Mouse (Mus musculus) cerebellum, adult 9-10 months (tissue): ENCODE data around the gene Ubqln4.
A peak's percentile ranks its signal among the peaks of the same experiment; 100 is the strongest.

Source experiments
- DNase-seq: peaks from one replicate; pipeline ENCODE4 v3.0.0; 2022

Gene Ubqln4

DNA sequence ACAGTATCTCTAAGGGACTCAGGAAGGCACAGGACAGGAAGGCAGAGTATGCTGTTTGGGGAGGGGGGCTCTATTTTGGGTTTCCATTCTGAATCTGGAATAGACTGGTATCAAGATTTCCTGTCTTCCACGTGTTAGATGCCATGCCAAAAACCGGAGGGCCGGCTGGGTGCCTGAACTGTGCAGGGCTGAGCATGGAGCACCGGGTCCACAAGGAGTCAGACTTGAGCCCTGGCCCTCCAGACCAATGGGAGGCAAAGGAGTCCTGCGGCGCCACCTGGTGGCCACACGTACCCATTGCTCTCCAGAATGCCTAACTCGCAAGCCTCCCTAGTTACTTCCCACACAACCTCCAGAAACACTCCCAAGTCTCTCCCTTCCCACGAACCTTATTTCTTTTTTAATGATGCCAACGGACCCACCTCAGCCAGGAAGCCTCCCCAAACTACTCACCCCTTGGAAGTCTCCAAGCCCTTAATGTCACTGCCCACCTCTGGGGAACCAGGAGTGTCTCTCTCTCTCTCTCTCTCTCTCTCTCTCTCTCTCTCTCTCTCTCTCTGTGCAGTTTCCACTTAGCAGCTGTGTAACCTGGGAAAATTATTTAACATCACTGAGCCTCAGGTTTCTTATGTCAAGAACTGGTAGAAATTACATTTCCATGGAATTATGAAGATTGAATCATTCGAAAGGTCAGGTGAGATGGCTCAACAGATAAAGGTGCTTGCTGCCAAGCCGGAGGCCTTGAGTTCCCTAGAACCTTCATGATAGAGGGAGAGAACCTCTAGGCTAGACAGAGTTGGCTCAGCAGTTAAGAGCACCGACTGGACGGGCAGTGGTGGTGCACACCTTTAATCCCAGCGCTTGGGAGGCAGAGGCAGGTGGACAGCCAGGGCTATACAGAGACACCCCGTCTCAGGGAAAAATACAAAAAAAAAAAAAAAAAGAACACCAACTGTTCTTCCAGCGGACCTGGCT is 27.1 kb upstream of the Ubqln4 start:
- peak; percentile 89 for DNase-seq

DNA sequence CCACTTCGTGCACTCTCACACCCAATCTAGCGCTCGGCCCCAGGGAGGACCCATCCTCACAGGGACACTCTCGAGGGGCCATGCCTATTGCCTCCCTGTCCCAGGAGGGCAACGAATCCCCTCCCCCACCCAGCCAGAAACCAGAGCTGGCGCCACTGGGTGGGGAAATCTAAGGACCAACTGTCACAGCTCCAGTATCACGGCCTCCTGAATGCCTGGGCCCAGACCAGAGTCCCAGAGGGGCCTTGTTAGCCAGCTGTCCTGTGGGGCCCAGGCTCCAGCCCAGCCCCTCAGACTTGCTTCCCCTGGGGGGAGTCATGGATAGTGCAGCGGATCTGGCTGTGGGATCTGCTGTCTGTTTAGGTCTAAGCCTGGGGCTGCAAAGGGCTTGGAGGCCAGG is 26.0 kb upstream of the Ubqln4 start:
- DNase-seq: no peak

DNA sequence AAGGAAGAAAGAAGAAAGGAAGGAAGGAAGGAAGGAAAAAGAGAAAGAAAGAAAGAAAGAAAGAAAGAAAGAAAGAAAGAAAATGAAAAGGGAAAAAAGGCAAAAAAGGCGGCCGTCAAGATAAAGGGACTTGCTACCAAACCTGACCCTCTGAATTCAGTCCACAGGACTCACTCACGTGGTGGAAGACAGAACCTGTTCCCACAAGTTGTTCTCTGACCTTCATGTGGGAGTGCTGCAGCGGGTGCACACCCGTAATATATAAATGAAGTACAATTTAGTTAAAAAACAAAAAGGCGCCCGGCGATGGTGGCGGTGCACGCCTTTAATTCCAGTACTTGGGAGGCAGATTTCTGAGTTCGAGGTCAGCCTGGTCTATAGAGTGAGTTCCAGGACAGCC is 24.9 kb upstream of the Ubqln4 start:
- DNase-seq: no peak

DNA sequence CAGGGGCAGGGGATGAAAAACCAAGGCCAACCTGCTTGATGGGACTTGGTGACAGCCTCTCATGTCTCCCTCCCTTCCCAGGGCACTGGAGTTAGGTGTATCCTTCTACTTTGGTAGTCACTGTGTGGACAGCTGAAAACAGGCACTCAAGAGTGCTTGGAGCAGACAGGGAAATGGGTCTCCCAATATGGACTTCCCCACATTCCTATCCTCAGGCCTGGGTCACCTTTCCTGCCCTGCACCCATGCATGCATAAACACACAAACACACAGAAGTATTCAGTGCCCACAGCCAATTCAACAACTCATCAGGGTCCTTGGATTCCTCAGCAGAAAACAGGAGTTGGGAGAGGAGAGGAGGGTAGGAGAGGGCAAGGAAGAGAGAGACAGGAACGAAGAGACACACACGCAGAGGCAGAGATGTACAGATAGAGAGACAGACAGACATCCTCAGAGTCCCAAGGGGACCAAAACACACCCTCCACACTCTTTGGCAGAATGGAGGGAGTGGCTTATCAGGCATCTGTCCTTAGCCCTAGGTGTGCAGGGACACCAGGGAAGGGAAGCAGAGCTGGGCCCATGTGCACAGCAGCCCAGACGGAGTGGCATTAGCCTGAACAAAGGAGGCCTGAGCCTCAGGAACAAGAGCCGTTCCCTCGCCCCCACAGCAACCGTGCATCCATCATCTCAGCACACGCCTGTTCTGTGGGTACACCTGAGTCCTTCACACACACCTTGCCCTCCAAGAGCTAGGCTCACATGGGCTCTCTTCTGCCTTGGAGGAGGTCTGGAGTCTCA is 24.2 kb upstream of the Ubqln4 start:
- DNase-seq: no peak

DNA sequence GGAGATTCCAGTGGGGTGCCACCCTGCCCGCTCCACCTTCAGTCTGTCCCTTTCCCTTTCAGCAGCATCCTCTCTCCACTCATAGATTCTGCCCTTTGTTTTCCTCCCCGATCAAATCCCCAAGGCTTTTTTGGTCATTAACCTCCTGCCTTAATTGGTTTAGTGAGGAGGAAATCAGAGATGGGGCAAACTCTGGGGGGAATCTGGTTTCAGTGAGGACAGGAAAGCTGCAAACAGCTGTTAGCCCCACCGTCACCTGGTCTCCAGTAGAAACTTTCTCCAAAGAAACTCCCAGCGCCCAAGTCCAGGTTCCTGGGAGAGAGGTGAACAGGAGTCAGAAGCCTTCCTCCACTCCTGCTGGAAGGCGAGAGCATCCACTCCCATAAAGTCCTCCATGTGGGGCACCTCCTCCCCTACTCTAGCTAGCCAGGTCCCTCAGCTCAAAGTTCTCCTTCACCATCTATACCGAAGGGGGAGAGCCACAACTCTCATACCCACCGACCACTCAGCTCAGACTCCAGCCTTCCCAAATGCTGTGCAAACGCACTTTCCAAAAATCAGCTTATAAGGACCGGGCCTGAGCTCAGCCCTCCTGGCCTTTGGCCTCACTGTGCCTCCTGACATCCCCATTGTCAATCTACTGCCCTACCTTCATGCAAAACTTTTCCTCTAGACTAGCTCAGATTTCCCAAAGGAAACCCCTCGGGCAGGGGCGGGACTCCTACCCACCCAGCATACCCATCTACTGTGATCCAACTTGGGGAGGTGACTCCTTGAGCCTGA is 23.3 kb upstream of the Ubqln4 start:
- DNase-seq: no peak

DNA sequence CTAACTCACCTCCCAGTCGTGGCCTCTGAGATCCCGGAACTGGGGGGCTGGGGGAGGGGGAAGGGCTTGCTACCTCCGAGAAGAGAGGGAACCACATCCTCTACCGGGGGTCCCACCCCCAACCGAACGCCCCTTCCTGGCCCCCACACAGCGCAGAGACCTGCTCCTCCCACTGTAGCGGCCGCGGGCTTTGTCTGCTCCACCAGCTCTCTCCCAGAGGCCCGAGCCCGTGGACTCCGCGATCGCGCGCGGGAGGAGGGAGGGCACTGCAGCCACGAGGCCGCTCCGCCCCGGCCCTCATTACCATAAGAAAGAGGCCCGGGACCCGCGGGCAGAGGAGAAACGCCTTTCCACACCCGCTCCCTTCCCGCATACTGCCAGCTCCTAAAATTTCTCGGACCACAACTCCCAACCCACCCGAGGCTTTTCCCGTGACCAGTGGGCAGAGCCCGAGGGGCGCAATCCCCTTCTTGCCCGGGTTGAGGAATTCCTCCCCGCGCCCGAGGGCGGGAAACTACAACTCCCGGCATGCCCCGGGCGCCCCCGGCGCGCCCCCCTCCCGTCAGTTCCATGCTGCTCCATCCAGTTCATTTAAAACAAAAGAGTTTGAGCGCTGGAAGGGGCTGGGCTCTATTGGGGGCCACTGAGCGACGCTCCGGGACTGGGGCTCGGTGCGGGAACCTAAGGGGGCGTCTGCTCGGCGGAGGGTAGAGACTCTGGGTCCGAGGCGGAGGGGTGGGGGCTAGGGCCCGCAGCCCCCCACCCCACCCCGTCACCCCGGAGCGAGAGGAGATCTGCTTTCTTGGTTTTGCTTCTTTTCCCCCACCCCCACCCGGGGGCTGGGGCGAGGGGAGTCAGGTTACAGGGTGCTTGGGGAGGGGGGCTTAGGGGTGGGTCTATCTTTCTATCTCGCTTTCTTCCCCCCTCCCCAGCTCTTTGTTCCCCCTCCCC is 21.9 kb upstream of the Ubqln4 start:
- DNase-seq: peak; percentile 86

DNA sequence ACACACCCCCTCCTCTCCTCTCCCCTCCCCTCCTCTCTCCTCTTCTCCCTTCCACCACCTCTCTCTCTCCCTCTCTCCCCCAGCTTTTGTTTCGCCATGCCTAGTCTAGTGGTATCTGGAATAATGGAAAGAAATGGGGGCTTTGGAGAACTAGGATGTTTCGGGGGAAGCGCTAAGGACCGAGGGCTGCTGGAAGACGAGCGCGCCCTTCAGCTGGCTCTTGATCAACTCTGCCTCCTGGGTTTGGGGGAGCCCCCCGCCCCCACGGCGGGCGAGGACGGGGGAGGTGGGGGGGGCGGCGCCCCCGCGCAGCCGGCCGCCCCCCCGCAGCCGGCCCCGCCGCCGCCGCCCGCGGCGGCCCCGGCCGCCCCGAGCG is 21.3 kb upstream of the Ubqln4 start, which contains the start of gene Mex3a:
Gene Mex3a, plus strand, starts transcription at position 97 of the 376 bp plus-strand sequence.
- DNase-seq: no peak

DNA sequence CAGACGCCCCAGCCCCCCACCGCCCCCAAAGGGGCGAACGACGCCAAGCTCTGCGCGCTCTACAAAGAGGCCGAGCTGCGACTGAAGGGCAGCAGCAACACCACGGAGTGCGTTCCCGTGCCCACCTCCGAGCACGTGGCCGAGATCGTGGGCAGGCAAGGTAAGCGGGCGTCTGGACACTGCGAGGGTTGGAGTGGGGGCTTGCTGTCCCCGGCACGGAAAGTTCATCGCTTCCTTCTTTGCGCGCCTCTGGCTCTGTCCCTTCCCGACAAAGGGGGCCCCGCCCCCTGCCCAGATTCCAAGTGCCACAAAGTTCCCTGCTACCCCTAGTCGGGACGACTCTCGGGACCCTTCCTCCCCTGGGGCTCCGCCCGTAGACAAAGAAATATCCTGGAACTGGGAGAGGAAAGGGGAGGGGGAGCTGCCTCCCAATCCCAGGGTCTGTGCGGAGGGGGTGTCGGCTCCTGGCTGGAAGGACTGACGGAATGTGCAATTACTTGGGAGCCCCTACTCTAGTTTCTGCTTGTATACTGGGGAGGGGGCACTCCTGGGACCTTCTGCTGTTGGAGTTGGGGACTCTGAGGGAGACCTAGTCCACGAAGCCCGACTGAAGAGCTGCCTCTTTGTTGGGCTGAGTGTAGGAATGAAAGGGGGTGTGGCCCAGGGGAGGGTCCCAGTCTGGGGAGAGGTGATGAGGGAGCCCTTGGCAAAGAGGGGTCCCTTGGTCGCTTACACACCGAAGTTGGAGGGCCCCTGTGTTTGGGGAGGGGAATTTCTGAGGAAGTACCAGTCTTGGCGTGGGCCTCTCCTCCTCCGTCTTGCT is 20.7 kb upstream of the Ubqln4 start:
- DNase-seq: no peak

DNA sequence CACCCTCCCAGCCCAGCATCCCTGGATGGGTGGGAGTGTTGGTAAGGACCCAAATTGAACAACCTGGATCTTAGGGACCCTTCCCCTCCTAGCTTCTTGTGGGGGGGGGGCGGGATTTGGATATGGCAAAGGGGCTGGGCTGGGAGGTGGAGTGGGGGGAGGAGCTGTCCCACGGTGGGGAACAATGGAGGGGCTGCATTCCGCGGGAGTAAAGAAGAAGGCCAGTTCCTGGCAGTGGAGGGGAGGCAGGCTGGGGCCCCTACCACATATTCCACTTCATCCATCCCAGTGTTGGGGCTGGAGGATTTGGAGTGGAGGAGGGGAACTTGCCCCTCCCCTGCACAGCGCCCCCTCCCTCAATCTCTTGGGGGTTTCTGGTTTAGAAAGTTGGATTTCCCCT is 19.9 kb upstream of the Ubqln4 start:
- DNase-seq: no peak

DNA sequence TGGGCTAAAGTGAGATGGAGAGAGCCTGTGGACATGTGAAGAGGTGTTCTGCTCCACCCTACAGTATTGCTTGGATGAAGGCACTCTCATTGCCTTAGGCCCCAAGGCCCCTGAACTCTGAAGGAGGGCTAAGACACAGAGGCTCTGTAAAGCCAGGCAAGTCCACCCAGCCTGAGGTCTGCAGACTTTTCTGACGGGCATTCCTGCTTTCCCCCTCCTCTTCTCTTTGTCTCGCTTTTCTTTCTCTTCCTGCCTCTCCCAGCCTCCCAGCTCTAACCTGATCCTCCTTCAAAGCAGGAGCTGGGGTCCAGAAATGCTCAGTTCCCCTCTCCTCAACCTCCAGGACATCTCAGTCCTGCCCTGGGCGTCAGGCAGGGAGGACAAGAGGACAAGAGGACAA is 18.6 kb upstream of the Ubqln4 start:
- DNase-seq: no peak

DNA sequence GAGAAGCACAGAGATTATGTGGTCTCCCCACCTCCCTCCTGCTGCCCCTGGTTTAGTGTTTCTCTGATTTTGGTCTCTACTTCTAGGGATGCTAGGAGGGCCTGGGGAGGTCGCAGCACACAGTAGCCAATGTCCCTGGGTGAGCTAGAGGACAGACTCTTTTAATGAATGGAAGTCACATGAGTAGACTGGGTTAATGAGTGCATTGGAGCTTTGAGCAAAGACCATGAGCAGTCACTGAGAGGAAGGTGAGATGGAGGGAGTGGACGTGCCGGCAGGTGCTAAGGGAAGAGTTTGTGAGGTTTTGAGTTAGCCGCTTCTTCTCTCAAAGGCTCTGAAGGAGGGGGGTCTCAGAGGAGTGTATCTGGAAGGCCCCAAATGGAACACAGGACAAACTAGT is 18.0 kb upstream of the Ubqln4 start:
- peak; percentile 43 for DNase-seq

DNA sequence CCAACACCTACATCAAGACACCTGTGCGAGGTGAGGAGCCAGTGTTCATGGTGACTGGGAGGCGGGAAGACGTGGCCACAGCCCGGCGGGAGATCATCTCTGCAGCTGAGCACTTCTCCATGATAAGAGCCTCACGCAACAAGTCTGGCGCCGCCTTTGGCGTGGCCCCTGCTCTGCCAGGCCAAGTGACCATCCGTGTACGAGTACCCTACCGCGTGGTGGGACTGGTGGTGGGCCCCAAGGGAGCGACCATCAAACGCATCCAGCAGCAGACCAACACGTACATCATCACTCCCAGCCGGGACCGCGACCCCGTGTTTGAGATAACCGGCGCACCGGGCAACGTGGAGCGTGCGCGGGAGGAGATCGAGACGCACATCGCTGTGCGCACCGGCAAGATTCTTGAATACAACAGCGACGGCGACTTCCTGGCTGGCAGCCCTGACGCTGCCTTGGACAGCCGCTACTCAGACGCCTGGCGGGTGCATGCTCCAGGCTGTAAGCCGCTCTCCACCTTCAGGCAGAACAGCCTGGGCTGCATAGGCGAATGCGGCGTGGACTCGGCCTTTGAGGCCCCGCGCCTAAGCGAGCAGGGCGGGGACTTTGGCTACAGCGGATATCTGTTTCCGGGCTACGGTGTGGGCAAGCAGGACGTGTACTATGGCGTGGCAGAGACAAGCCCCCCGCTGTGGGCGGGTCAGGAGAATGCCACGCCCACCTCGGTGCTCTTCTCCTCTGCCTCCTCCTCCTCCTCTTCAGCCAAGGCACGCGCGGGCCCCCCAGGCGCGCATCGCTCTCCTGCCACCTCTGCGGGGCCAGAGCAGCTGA is 17.2 kb upstream of the Ubqln4 start:
- DNase-seq: peak; percentile 87

DNA sequence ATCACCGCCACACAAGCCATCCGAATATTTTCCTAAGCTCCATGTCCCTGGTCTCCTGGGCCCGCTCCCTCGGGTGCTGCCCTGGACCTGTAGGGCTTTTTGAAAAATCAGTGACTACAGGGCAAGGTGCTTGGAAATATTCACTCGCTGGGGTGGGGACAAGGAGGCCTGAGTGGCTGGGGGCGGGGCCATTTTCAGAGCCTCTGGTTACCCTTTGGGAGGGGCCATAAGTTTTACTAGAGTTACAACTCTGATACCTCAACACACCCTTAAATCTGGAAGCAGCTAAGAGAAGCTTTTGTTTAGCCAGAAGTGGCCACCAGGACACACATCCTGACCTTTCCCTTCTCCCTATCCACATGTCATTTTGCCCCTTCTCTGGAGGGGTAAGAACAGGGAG is 16.4 kb upstream of the Ubqln4 start:
- DNase-seq: peak; percentile 57

DNA sequence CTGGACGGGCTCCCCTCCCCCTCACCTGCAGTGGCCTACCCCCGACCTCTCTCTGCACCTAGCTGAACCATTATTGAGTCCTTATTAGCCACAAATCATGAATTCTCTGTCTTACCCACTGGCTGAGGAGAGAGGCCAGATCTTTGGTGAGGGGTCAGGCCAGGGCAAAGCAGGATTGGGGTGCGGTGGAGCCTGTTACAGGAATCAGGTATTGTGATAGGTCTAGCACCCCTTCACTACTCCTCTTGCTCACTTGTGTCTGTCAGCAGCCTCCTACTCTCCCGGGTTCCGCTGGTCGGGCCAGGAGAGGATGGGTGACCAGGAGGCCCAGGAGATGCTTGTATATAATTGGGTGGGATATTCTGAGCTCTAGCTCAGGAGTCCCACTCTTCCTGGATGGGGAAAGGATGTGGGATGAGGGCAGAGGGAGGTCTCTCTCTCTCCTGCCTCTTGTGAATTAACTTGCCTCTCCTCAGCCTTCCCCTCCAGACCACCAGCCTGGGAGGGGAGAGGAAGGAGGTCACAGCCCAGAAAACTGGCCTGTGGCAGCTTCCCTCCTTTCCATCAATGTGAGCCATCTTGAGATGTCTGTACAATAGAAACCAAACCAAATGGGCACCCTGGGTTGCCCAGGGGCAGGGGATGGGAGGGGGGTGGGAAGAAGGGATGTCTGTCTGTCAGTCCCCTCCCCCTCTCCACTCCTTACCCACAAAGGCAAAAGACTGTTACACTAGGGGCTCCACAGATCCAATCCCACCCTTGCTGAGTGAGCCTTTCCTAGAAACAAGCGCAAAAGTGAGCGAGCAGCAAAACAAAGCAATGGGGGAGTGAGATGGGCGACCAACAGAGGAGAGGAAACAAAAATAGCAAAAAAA is 15.1 kb upstream of the Ubqln4 start:
- no peak for DNase-seq

DNA sequence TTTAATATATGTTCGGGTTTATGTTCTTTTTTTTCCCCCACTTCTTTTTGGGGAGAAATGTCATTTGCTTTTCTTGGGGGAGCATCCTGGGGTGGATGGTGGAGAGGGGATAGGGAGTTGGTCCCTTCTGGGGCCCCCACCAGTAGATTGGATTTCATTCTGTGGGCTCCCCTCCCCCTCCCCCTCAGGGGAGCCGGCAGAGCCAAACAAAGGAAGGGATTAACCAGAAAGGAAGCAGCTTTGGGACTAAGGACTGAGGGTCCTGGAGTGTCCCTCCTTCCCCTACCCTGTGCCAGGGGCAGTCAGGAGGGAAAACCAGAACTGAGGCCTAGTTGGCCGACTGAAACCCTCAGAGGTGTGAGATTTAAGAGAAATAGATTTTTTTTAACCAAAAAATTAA is 14.2 kb upstream of the Ubqln4 start:
- DNase-seq: no peak

DNA sequence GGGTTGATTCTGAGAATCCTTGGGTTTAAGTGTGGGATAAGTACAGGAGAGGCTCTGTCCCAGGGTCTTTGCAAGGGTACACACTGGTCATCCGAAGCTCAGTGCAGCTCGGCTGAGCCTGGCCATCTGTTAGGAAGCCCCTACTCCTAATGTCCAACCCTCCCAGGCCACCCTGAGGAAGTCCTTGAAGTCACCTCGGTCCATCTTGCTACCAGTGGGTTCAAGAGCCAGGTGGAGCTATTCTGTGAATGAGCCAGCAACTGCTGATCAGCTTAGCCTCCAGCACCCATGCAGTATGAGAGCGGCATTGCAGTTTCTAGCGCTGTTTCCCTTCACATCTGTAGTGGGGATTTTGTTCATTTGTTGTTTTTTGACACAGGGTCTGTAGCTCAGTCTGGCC is 13.5 kb upstream of the Ubqln4 start:
- no peak for DNase-seq

DNA sequence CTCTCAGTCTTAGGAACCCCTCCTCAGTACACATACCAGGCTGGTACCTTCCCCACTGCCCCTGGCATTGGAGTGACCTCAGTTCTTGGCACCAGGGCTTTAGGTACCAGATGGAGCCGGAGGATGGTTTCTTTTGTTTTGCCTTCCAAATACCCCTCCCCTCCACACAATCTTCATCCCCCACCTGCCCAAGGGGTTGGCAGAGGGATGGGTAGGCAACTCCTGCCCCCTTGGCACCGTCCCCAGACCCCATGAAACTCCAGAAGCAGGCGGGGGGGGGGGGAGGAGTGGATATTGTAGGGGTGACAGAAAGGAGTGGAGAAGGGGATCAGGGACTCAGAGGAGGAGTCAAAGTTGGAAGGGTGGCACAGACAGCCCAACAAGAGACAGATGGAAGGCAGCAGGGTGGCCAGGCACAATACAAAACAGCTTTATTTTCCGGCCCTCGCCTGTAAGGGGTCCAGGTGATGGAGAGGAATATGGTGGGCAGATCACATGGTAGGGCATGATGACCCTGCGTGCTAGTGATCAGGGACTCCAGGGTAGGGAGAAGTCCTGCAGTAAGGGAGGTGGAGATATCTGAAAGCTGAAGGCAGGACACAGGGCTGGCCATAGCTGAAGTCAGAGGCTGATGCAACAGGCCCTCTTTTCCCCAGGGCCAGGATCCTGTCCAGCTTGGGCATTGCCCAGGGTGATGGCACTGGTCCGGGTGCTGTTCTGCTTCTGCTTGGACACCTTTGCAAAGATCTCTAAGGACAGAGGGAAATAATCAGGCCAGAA is 11.7 kb upstream of the Ubqln4 start:
- DNase-seq: no peak

DNA sequence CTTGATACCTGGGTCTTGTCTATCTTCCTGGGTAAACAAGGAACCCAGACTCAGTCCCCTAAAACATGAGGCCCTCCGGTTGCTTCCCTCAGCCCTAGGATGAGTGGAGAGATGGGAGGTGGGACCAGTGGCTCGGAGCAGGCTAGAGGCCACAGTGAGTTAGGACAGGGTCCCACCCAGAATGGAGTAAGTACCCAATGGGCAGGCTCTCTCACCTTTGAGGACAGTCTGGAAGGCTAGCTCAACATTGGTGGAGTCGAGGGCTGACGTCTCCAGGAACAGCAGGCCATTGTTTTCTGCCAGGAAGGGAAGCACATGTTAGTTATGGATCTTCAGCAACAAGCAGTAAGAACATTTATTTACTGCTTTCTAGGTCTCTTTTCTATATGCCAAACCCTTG is 11.1 kb upstream of the Ubqln4 start:
- DNase-seq: no peak
